Mouse (Mus musculus): ENCODE data around the gene Cygb.
"Not testable (repeated sequence)": the region's sequence is repeated elsewhere in the genome, so short reads cannot be mapped to it uniquely, and the experiment has no call there.

The Cygb gene

GRCm38 (mm10) chr11:116654255-116654821 lies at the start of gene Cygb:
TSS of gene Cygb (minus strand) at chr11:116654313.
- DNase-seq: peak; percentile 91

- no peak for DNase-seq
Observed at GRCm38 (mm10) chr11:116701377-116701841, 47.3 kb upstream of the Cygb start.

GRCm38 (mm10) chr11:116697521-116697920 lies 43.4 kb upstream of the Cygb start:
- no peak for DNase-seq

GRCm38 (mm10) chr11:116696426-116696825 lies 42.3 kb upstream of the Cygb start:
- no peak for DNase-seq

- no peak for DNase-seq
Observed at GRCm38 (mm10) chr11:116695194-116695880, 41.2 kb upstream of the Cygb start.

- DNase-seq: no peak
Observed at GRCm38 (mm10) chr11:116694250-116695193, 40.4 kb upstream of the Cygb start.

- no peak for DNase-seq
Observed at GRCm38 (mm10) chr11:116693899-116694249, 39.8 kb upstream of the Cygb start.

- no peak for DNase-seq
Observed at GRCm38 (mm10) chr11:116690701-116691575, 36.8 kb upstream of the Cygb start.

- DNase-seq: no peak
Observed at GRCm38 (mm10) chr11:116689622-116690021, 35.5 kb upstream of the Cygb start.

- DNase-seq: no peak
Observed at GRCm38 (mm10) chr11:116687897-116688296, 33.8 kb upstream of the Cygb start.

GRCm38 (mm10) chr11:116685729-116686128 lies 31.6 kb upstream of the Cygb start:
- no peak for DNase-seq

GRCm38 (mm10) chr11:116683777-116684176 lies 29.7 kb upstream of the Cygb start:
- no peak for DNase-seq

GRCm38 (mm10) chr11:116682501-116683144 lies 28.5 kb upstream of the Cygb start:
- no peak for DNase-seq

GRCm38 (mm10) chr11:116681147-116681546 lies 27.0 kb upstream of the Cygb start:
- no peak for DNase-seq

GRCm38 (mm10) chr11:116680321-116681091 lies 26.4 kb upstream of the Cygb start:
- no peak for DNase-seq

- no peak for DNase-seq
Observed at GRCm38 (mm10) chr11:116679148-116679547, 25.0 kb upstream of the Cygb start.

- no peak for DNase-seq
Observed at GRCm38 (mm10) chr11:116677711-116678441, 23.8 kb upstream of the Cygb start.

- no peak for DNase-seq
Observed at GRCm38 (mm10) chr11:116676175-116676976, 22.3 kb upstream of the Cygb start.

GRCm38 (mm10) chr11:116675429-116675828 lies 21.3 kb upstream of the Cygb start:
- DNase-seq: not testable (repeated sequence)
